Mouse (Mus musculus): ENCODE measurements around the gene Tmem94.

DNA sequence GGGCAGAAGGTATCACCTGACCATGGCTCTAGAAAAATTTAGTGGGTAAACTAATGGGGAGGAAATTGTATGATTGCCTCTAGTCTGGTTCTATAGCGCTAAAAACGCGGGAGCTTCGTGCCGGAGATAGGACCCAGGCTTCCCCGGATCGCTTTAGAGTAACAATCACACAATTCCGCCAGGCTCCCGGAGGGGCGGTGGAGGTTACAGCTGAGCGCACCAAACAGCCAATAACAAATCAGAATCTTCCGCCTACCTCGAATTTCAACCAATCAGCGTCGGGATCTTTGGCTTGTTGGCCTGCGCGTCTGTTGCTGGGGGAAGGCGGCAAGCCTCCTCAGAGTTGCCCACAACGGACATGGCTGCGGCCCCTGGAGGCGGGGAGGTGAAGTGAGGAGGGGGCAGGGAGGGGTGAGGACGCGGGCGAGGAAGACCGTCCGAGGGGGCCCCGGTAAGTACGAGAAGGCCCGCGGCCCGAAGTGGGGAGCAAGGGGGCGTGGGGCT, at the start of gene Tmem94:
- peak; percentile 7; the same call in 1 of the 2 replicates for TF ChIP-seq POLR2A (IDR thresholded peaks at IDR 0.05; ENCODE audit: low read depth, low read length)
- TF ChIP-seq CTCF (IDR thresholded peaks at IDR 0.05; ENCODE audit: extremely low read depth, insufficient read depth, insufficient read length, insufficient replicate concordance), result no peak
